Mouse (Mus musculus) embryo, embryonic 11 days (tissue): ENCODE measurements around the gene Mrpl45.
"Not testable (repeated sequence)": the region's sequence is repeated elsewhere in the genome, so short reads cannot be mapped to it uniquely, and the experiment has no call there.

Experiments used
- DNase-seq: peaks from one replicate; pipeline ENCODE4 v3.0.0-alpha.2; 2015

The Mrpl45 gene

DNA sequence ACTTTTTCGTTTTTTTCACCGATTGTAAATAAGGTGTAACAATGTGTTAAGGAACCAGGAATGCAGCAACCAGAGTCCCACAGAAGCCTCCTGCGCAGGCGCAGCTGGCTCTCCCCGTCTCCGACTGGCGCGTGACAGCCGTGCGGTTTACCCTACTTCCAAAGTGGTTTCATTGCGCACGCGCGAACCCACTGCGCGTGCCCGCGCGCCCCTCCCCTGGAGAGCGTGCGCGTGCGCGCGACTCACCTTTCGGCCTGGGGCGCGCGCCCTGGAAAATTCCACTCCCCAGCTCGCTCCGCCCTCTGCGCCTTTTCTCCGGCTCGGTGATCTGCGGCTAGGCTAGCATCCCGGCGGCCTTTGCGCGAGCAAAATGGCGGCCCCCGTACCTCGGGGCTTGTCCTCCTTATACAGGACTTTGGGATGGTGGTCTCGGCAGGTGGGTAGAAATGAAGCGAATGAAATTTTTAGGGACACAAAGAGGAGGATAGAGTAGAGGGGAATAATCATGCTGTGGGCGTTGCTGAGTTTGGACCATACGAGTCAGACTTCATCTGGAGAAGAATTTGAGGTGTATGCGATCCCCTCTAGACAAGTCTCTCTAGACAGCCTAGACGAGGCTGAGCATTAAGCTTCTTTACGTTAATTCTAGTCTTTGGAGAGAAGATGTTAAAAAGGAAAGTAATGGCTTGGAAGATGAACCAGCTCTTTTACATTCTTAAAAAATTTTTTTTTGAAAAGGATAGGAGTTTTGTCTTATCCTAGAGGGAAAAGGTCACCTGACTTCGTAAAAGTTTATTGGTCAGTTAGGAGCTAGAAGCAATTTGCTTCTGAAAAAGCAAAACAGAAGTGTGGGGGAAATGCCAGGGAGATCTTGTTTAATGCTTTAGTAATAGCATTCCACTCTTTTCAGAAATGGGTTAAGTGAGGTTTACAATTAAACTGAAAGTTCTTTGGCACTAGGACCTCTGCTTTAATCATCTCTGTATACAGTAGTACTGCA is at the start of gene Mrpl45:
TSS of gene Mrpl45 (plus strand) at position 213 of the 1,000 bp plus-strand sequence.
- peak; percentile 100 for DNase-seq

DNA sequence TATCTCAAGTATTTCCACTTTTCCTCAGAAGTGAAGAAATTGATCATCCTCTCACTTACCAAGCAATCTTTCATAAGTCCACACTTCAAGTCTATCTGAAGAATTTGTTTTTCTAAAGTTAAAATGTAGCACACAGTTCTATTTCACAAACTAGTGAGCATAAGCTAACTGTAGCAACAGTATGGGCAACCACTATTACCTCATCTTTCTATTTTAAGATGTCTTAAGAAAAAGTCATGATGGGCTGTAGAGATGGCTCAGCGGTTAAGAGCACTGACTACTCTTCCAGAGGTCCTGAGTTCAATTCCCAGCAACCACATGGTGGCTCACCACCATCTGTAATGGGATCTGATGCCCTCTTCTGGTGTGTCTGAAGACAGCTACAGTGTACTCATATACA is 49.0 kb upstream of the Mrpl45 start:
- DNase-seq = not testable (repeated sequence)

DNA sequence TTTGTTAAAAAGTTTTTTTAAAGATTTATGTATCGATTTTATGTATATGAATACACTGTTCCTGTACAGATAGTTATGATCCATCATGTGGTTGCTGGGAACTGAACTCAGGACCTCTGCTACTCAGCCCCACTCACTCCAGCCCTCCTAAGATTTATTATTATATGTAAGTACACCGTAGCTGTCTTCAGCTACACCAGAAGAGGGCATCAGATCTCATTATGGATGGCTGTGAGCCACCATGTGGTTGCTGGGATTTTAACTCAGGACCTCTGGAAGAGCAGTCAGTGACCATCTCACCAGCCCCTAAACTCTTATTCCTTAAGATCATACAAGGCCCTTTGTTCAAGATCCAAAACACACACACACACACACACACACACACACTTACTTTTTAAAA is 45.5 kb upstream of the Mrpl45 start:
- DNase-seq = not testable (repeated sequence)

DNA sequence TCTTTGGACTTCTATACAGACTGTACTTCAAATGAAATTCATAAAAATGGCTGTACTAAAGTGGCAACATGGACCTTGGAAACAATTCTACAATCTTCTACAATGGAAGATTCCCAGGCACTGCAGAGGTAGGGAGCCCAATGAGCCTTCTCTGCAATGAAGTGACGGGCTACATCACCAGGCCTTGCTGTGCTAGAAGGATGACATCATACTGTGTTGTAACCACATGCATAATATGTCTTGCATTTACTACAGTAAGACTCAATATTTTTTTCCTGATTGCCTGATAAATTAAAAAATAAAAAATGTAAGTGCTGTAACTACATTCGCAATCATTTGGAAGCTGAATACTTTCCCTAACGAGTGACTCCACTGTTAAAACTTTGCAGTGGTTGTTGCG is 42.7 kb upstream of the Mrpl45 start:
- no peak for DNase-seq

DNA sequence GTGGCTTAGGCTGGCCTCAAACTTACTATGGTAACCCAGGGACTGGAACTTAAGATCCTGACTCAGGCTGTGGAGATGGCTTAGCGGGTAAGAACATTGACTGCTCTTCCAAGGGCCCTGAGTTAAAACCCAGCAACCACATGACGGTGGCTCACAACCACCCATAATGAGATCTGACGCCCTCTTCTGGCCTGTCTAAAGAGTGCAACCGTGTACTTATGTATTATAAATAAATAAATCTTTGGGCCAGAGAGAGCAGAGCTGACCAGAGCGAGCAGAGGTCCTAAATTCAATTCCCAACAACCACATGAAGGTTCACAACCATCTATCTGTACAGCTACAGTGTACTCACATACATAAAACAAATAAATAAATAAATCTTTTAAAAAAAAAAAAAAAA is 41.9 kb upstream of the Mrpl45 start:
- DNase-seq = no peak

DNA sequence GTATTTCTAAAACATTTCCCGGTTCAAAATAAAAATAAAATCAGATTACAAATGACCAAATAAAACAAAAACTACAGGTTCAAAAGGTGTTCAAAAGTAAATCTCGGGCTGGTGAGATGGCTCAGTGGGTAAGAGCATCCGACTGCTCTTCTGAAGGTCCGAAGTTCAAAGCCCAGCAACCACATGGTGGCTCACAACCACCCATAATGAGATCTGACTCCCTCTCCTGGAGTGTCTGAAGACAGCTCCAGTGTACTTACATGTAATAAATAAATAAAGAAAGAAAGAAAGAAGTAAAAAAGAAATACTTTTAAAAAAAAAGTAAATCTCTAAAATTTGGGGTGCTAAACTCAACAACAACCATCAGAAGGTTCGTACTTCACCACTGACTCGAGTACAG is 40.6 kb upstream of the Mrpl45 start:
- DNase-seq = not testable (repeated sequence)

DNA sequence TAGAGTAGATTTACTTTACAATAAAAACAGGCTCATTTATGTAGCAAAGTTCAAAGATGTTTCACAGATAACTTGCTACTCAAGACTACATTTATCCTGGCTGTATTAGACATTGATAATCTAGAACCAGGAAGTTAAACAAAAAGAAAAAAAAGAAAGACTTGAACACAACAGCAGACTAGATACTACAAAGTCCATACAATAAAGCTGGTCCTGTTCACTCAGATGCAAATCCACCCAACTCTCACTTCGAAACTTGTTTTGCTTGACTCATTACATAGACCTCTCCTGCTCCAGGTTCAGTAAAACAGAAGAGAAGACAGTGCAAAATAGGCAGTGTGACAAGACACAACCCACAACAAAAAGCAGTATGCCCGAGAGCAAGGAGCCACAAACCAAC is 40.2 kb upstream of the Mrpl45 start:
- no peak for DNase-seq

DNA sequence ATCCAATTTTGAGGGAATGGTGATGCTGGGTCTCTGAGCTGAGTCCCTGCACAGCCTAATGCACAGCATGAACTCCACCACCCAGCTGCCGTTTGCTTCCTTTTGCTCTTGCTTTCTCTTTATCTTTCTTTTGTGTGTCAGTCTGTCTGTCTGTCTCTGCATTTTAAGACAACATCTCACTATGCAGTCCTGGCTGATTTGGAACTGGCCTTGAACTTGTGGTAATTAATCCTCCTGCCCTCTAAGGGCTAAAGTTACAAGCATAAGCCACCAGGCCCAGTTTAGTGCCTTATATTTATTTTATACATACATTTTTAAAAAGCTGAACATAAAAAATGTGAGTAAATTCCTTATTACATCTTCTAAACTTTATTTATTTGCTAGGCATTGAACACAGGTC is 39.5 kb upstream of the Mrpl45 start:
- no peak for DNase-seq

DNA sequence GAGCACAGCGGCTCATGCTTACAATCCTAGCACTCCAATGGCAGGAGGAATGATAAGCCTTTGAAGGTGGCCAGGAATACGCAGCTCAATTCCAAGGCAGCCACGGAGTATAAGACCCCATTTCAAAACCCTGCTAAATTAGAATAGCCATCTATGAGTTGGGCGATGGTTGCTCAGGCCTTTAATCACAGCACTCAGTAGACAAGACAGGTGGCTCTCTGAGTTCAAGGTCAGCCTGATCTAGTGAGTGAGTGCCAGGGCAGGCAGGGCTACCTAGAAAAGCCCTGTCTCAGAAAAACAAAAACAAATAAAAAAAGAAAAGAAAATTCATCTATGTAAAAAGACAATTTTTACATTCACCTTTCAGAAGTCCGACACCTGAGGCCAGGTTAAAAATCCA is 38.4 kb upstream of the Mrpl45 start:
- no peak for DNase-seq

DNA sequence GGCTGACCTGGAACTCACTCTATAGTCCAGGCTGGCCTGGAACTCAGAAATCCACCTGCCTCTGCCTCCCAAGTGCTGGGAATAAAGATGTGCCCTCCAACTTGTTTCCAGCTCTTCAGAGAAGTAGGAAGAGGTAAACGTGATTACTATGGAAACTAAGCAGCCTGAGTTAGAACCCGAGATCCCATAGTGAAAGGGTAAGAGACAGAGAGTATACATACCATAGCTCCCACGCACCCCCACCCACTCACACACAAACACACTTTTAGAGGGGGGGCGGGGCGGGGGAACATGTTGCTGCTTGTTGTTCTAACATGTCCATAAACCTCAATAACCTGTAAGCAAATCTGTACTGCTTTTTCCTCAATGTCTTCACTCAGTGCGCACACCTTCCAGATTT is 37.1 kb upstream of the Mrpl45 start:
- no peak for DNase-seq

DNA sequence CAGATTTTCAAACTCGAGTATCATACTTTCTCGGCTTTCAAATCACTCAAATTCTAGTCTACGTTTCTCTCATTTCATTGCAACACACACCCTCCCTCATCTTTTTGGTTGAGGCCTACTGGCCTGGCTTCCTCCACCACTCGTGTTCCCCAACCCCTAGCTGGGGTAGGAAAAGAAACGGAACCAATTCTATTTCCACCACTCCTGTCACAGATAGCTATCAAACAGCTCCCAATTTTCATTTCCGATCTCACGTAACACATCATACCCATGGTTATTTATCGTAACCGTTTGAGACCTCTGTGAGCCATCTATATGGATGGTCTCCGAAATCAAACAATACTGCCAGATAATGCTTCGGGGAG is 36.5 kb upstream of the Mrpl45 start:
- no peak for DNase-seq

DNA sequence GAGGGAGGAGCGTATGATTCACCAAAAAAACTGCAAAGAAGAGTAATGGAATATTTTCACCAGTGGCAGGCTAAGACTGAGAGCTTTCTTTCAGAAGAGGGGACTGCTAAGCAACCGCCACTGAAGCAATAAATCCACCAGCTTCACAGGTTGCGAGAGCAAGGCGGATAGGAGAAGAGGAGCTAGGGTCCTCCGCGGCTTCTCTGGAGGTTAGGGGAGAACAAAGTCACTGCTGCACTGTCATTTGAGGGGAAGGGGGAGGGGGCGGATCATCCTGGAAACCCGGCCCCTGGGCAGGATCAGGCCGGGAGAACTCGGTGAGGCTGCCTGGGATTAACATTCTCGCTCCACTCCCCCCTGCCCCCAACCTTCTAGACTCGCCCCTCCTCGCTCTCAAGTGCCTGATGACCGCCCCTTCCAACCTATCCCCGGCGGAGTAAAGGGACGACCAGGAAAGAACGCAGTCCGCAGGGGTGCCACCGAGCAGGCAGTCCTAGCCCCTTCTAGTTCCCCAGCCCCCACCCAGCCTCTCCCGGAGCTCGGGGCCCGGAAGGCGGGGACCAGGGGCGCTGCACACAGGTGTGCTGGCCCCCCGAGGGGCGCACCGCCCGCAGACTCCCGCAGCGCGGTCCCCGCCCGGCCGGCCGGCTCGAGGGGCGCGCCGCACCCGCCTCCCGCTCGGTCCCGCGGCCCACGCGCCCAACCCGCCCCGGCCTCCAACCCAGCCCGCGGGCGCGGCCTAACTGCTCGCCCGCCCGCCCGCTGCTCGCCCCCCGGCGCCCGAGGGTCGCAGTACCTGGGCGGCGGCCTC is 35.9 kb upstream of the Mrpl45 start:
- peak; percentile 91 for DNase-seq

DNA sequence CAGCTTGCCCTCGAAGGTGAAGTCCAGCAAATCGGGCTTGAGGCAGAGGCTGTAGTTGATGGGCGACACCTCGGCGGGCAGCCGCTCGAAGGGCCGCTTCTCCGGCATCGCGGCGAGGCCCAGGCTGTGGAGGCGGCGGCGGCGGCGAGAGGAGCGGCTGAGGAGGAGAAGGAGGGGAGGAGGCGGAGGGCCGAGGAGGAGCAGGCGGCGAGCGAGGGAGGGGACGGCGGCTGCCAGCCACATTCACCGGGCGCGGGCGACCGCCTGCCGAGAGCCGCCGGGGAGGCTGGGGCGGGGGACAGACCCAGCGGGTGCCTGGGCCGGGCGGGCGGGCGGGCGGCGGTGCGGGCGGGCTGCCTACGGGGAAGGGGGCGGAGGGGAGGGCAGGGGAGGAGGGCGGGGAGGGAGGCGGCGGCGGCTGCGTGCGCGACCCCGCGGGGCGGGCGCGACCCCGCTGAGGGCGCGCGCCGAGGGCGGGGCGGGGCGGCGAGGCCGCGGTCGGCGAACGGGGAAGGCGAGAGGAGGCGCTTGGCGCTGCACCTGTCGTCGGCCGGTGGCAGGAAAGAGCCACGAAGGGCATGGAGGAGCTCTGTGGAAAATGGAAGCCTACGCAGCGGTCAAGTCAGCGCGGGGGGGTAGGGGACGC is 35.2 kb upstream of the Mrpl45 start, which contains the start of gene Npepps:
TSS of gene Npepps (minus strand) at position 423 of the 646 bp plus-strand sequence.
- peak; percentile 89 for DNase-seq

DNA sequence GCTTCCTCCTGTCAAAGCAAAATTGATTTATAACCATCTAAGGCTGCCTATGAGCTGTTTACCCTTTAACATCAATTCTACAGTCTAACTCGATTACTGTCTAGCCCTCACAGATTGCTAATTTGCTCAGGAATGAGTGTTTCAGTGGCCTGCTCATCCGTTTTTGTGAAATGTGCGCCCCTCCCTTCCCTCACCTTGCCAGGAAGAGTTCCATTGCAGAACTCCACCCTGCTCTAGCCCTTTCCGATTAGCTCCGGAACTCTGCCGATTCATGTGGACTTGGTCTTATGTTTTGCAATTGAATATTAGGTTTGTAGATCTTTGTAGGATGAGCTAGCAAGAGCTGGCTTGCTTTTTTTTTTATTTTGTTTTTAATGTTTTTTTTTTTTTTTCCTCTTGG is 33.3 kb upstream of the Mrpl45 start:
- DNase-seq = no peak

DNA sequence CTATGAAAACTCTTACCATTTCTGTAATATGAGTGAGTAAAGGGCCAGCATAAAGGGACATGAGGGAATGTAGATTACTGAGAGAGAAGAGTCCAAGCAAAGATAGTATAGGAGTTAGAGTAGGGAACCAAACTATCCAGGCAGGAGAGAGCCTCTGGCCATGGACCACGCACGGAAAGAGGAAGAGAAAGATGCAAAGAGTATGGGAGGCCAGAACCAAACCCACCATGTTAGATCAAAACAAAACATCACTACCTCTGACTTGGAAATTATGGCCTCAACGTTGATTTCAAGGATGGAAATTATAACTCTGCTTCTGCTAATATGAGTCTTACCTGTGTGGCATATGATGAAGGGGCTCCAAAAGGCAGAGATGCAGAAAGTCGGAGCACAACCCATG is 30.7 kb upstream of the Mrpl45 start:
- no peak for DNase-seq

DNA sequence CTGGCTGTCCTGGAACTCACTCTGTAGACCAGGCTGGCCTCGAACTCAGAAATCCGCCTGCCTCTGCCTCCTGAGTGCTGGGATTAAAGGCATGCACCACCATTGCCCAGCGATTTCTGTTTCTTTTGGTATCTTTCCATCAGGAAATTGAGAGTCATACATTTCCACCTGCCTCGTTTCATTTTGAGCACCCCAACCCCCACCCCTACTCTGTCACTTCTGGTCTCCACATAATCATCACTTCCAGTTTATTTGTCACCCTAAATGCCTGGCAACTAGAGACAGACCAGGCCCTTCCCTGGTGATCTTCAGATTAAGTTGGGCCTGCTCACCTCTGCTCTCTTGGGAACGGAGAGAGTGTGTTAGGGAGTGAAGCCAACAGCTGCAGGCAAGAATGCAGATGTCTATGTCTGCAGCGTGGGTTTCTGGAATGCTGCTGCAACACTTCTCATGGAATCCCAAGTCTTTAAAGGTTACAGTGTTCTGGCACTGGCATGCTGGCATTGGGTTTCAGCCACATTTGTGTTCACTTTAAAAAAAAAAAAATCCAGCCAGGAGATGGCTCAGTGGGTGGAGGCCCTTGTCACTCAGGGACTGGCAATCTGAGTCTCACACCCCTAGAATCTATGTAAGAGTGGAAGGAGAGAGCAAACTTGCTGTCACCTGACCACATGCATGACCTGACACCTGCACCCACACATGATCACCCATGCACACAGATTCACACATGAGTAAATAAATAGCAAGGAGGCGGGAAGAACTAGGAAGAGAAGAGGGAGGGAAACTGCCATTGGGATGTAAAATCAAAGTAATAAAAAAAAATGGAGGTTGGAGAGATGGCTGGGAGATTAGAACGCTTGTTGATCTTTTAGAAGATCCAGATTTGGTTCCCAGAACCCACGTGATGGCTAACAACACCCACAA is 29.4 kb upstream of the Mrpl45 start:
- DNase-seq = no peak

DNA sequence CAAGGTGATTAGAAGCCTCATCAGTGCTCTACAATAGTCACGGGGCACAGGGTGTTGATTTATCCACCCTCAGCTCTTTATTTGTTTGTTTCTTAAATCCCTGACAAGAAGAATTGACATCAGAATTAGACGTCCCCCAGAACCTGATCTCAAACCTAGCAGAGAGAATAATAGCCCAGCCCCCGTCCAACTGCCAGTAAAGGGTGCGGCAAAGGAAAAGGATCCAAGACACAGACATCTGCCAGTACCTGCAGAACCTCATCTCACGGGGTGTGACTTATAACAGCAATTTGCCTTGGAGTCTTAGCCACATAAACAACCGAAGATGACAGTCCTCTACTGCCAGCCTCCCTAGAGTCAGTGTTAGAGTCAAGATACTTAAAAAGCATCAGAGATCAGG is 28.5 kb upstream of the Mrpl45 start:
- no peak for DNase-seq

DNA sequence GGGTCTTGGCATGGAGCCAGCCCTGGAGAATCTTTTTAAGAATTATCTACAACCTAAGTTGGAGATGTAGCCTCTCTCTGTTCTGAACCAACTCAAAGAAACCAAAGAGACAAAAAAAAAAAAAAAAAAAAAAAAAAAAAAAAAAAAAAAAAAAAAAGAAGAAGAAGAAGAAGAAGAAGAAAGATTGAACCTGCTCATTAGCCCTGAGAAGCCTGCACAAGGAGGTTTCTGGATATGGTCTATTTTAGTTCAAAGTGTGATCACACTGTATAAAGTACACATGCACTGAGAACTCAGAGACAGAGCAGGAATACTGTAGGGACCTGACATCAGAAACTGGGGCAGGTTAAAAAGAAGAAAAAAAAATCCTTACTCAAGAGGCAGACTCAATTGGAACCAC is 27.9 kb upstream of the Mrpl45 start:
- DNase-seq = no peak

DNA sequence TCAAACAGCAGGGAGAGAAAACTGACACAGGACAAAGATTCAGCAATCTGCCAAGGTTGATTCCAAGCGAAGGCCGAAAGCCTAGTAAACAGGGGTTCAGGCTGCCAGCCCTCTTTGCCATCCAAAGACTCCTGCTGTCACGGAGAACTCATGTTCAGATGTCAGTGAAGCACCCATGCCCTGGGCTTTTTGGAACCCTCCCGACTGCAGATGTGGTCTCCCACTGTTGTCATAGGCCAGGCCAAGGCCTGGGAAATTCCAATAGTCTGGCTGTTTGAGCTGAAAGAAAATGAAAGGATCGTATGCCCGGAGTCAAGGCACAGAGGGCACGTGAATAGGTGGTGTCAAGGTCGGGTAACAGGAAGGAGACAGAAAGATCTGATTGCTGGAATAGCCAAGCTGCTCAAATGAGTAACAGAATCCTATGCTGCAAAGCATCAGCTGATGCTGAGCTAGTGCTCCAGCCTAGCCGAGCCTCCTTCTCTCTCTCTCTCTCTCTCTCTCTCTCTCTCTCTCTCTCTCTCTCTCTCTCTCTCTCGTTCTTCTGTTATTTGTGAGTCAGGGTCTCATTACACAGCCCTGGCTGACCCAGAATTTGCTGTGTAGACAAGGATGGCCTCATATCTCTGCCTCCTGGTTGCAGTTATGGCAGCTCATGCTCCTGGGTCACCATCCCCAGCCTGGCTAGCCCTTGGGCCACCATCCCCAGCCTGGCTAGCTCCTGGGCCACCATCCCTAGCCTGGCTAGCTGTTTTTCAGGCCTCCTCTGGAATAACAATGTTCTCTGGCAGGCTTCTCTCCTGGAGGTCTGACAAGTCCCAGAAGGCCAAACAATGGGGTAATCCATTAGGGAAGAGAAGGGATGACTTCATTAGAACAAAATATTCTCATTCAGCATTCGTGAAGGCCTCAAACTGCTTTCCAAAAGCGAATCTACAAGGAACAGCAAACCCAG is 26.0 kb upstream of the Mrpl45 start:
- DNase-seq = no peak

DNA sequence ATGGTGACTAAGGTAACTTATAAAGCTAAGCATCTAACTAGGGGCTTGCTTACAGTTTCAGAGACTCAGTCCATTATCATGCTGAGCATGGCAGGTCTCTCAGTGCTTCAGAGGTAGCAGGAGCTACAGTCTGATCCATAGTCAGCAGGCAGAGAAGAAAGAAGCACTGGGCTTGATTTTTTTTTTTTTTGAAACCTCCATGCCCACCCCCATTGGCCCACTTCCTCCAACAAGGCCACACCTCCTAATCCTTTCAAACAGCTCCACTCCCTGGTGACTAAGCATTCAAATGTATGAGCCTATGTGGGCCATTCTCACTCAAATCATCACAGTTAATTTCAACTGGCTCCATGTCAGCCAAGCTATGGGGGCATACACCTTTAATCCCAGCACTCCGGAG is 22.8 kb upstream of the Mrpl45 start:
- DNase-seq = no peak

DNA sequence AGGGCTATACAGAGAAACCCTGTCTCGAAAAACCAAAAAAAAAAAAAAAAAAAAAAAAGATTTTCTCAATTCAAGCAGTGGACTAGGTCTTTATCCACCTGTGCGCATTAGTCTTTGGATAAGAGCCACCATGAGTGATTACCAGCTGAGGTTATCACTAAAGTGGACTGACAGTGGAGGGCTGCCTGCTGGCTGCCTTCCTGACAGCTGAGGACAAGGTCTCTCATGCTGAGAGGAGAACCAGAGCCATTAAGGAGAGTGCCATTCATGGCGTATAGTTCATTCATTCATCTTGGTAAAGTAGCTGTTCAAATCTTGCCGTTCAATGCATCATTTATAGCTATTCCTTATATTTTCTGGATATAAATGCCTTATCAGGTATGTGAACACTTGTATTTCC is 19.0 kb upstream of the Mrpl45 start:
- DNase-seq = no peak
